Mouse (Mus musculus) brain, embryonic 14.5 days (tissue): Measurements from ENCODE around the gene Map6d1.

Source experiments
- CTCF ChIP-seq: fragments of 200-500 bp; IDR thresholded peaks from 2 replicates; pipeline ENCODE4 v1.5.1; 2012; ENCODE audit warnings: inconsistent platforms, mild to moderate bottlenecking, moderate library complexity, borderline replicate concordance; ENCODE audit not compliant: insufficient read depth, insufficient read length; ENCODE audit errors: extremely low read depth
- POLR2A ChIP-seq: fragments of 200-500 bp; IDR thresholded peaks from 2 replicates; pipeline ENCODE4 v1.6.1; 2012; ENCODE audit warnings: mild to moderate bottlenecking, inconsistent platforms, borderline replicate concordance; ENCODE audit not compliant: poor library complexity, insufficient read depth, insufficient read length, severe bottlenecking; ENCODE audit errors: extremely low read depth

- TF ChIP-seq POLR2A (no peak), CTCF (no peak)
These were observed 2.5 kb downstream of the Map6d1 start for GRCm38 (mm10) chr16:20238646-20239045.
